Mouse (Mus musculus) bone marrow, adult 2 months (tissue): ENCODE data around the gene Arpc5.

Source experiments
- CTCF ChIP-seq: fragments of 200-500 bp; IDR thresholded peaks from 2 replicates; pipeline ENCODE4 v1.5.1; 2011; ENCODE audit warnings: low read length, control low read depth; ENCODE audit not compliant: control insufficient read depth, insufficient read depth
- POLR2A ChIP-seq: fragments of 200-500 bp; IDR thresholded peaks from 2 replicates; pipeline ENCODE4 v1.6.1; 2011; ENCODE audit warnings: low read depth, mild to moderate bottlenecking, control low read depth, low read length, borderline replicate concordance; ENCODE audit not compliant: control insufficient read depth

DNA sequence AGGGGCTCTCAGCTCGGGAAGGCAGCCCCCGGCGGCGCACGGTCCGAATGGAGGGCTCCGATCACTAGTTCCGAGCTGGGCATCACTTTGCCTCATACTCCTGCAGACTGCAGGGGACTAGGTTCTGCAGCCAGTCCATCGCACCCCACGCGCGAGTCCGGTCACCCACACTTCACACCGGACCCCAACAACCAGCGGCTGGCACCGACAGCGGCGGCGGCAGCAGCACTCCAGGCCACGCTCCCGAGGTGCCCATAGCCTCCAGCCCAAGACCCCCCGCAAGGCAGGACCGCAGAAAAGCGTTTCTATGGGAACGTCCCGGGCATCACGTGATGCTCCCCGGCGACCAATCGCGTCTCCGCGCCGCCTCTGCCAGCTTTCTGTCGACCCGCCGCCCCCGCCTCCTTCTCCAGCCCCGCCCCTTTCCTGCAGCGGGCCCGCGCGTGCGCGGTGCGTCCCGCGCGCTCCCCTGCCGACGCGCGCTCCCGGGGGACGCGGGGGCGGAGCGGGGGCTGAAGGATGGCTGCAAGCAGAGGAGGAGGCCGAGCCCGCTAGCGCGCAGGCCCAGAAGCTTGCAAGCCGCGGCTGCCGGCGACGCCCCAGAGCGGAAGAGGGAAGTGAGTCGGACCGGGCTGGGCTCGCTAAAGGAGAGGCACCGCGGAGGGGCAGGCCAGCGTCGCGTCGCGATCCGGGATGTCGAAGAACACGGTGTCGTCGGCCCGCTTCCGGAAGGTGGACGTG, at the start of gene Arpc5, which contains the start of gene Rgl1:
- TF ChIP-seq CTCF (no peak), POLR2A (peak; percentile 98)
